Mouse (Mus musculus): ENCODE data around the gene Olfr1259. TPM values are rescaled to one million over a fixed set of nuclear protein-coding genes. Genes with fewer than 3 reads are reported as not detected.
"Not testable (repeated sequence)": the region's sequence is repeated elsewhere in the genome, so short reads cannot be mapped to it uniquely, and the experiment has no call there.

Olfr1259 gene
- not detected in 2 replicates for polyA plus RNA-seq (2015; fragmentation: Nextera tagmentation; extraction: Ambion mirVana)

GRCm38 (mm10) chr2:89948564-89948963, at the start of gene Olfr1259:
Gene Olfr1259 (minus strand): TSS chr2:89948664.
- H3K27me3 ChIP-seq = no peaks in the 10 kb centered on the region
- no peak within 1 kb of the TSS for H3K27ac ChIP-seq
- H3K4me1 ChIP-seq (replicated peaks) = no peaks in the 10 kb centered on the region
- H3K9me3 ChIP-seq (replicated peaks) = no peaks in the 10 kb centered on the region
- 55% methylated on average over 5 of the region's 5 CpGs for WGBS (ENCODE audit: insufficient replicate concordance)
- no peak within 1 kb of the TSS for H3K4me2 ChIP-seq
- no peak within 1 kb of the TSS for H3K4me3 ChIP-seq (replicated peaks)
- no peak within 1 kb of the TSS for H3K9ac ChIP-seq
- ATAC-seq (ENCODE audit: low read depth) (no peak), DNase-seq (no peak)
- H3K36me3 ChIP-seq = no peaks in the 10 kb centered on the region

GRCm38 (mm10) chr2:89990921-89991320, 42.5 kb upstream of the Olfr1259 start, which contains the start of gene Olfr1261:
Gene Olfr1261 (plus strand): TSS chr2:89991221.
- no peak within 1 kb of the TSS for H3K4me2 ChIP-seq

GRCm38 (mm10) chr2:89977709-89978108, 29.2 kb upstream of the Olfr1259 start:
- DNase-seq (no peak), ATAC-seq (ENCODE audit: low read depth) (no peak)
- H3K9ac ChIP-seq = no peak overlapping the region
- H3K27me3 ChIP-seq = no peaks in the 10 kb centered on the region
- H3K4me2 ChIP-seq = no peak overlapping the region
- H3K4me3 ChIP-seq (replicated peaks) = no peak overlapping the region
- WGBS (ENCODE audit: insufficient replicate concordance) = 47% methylated on average over 2 of the region's 2 CpGs
- no peaks in the 10 kb centered on the region for H3K36me3 ChIP-seq
- no peak overlapping the region for H3K27ac ChIP-seq
- H3K4me1 ChIP-seq (replicated peaks) = no peaks in the 10 kb centered on the region
- H3K9me3 ChIP-seq (replicated peaks) = no peaks in the 10 kb centered on the region

More at GRCm38 (mm10) chr2:89990921-89991320, 42.5 kb upstream of the Olfr1259 start, which contains the start of gene Olfr1261:
- H3K4me1 ChIP-seq (replicated peaks) = no peaks in the 10 kb centered on the region
- H3K9me3 ChIP-seq (replicated peaks) = no peaks in the 10 kb centered on the region
- no peak within 1 kb of the TSS for H3K27ac ChIP-seq
- no peak within 1 kb of the TSS for H3K4me3 ChIP-seq (replicated peaks)
- H3K9ac ChIP-seq = no peak within 1 kb of the TSS
- no peaks in the 10 kb centered on the region for H3K36me3 ChIP-seq
- ATAC-seq (ENCODE audit: low read depth) (no peak), DNase-seq (no peak)
- H3K27me3 ChIP-seq = no peaks in the 10 kb centered on the region

- Histone ChIP-seq H3K27me3 (no peaks in the 10 kb centered on the region), H3K4me3 (replicated peaks) (no peak within 1 kb of the TSS), H3K9ac (no peak within 1 kb of the TSS), H3K4me2 (no peak within 1 kb of the TSS), H3K36me3 (no peaks in the 10 kb centered on the region), H3K4me1 (replicated peaks) (no peaks in the 10 kb centered on the region), H3K27ac (no peak within 1 kb of the TSS), H3K9me3 (replicated peaks) (no peaks in the 10 kb centered on the region)
- 54% methylated on average over 2 of the region's 2 CpGs for WGBS (ENCODE audit: insufficient replicate concordance)
- ATAC-seq (ENCODE audit: low read depth) = no peak
- DNase-seq = no peak
These were observed 25.7 kb upstream of the Olfr1259 start, which contains the start of gene Olfr1260 for GRCm38 (mm10) chr2:89974184-89974583. Gene Olfr1260 (plus strand): TSS chr2:89974340.

- DNase-seq = no peak
- H3K36me3 ChIP-seq = no peaks in the 10 kb centered on the region
These were observed 21.5 kb downstream of the Olfr1259 start, which contains the start of gene Olfr1258 for GRCm38 (mm10) chr2:89927009-89927408. Gene Olfr1258 (plus strand): TSS chr2:89927309.

GRCm38 (mm10) chr2:89912616-89913015, 35.8 kb downstream of the Olfr1259 start:
- peaks cover 11% of the 10 kb centered on the region; the same call in 1 of the 2 replicates for H3K9me3 ChIP-seq (replicated peaks)
- WGBS (ENCODE audit: insufficient replicate concordance) = 74% methylated on average over 9 of the region's 9 CpGs
- H3K4me2 ChIP-seq; H3K4me3 ChIP-seq (replicated peaks); H3K27ac ChIP-seq; H3K4me1 ChIP-seq (replicated peaks); DNase-seq; H3K27me3 ChIP-seq; H3K9ac ChIP-seq; H3K36me3 ChIP-seq; ATAC-seq (ENCODE audit: low read depth): not testable (repeated sequence)

More at GRCm38 (mm10) chr2:89927009-89927408, 21.5 kb downstream of the Olfr1259 start, which contains the start of gene Olfr1258:
- no peak for ATAC-seq (ENCODE audit: low read depth)
- H3K27ac ChIP-seq = no peak within 1 kb of the TSS
- no peaks in the 10 kb centered on the region for H3K9me3 ChIP-seq (replicated peaks)
- H3K9ac ChIP-seq = no peak within 1 kb of the TSS
- H3K4me3 ChIP-seq (replicated peaks) = no peak within 1 kb of the TSS
- H3K4me1 ChIP-seq (replicated peaks) = no peaks in the 10 kb centered on the region
- H3K4me2 ChIP-seq = no peak within 1 kb of the TSS
- H3K27me3 ChIP-seq = no peaks in the 10 kb centered on the region

Other genes starting within 250 kb of the Olfr1259 start
- gene Olfr1252, start 223.7 kb downstream of the Olfr1259 start, polyA plus RNA-seq (2015; fragmentation: Nextera tagmentation; extraction: Ambion mirVana) = not detected in 2 replicates
- gene Olfr1253, start 191.6 kb downstream of the Olfr1259 start, polyA plus RNA-seq (2015; fragmentation: Nextera tagmentation; extraction: Ambion mirVana) = not detected in 2 replicates
- not detected in 2 replicates for gene Olfr1254, start 155.0 kb downstream of the Olfr1259 start, polyA plus RNA-seq (2015; fragmentation: Nextera tagmentation; extraction: Ambion mirVana)
- not detected in 2 replicates for gene Olfr1255, start 136.6 kb downstream of the Olfr1259 start, polyA plus RNA-seq (2015; fragmentation: Nextera tagmentation; extraction: Ambion mirVana)
- gene Olfr1256, start 107.1 kb downstream of the Olfr1259 start, polyA plus RNA-seq (2015; fragmentation: Nextera tagmentation; extraction: Ambion mirVana) = not detected in 2 replicates
- not detected in 2 replicates for gene Olfr48, start 100.5 kb downstream of the Olfr1259 start, polyA plus RNA-seq (2015; fragmentation: Nextera tagmentation; extraction: Ambion mirVana)
- not detected in 2 replicates for gene Olfr1257, start 70.2 kb downstream of the Olfr1259 start, polyA plus RNA-seq (2015; fragmentation: Nextera tagmentation; extraction: Ambion mirVana)
- gene Olfr1258, start 21.4 kb downstream of the Olfr1259 start, polyA plus RNA-seq (2015; fragmentation: Nextera tagmentation; extraction: Ambion mirVana) = not detected in 2 replicates
- not detected in 2 replicates for gene Olfr1260, start 25.7 kb upstream of the Olfr1259 start, polyA plus RNA-seq (2015; fragmentation: Nextera tagmentation; extraction: Ambion mirVana)
- not detected in 2 replicates for gene Olfr1261, start 42.6 kb upstream of the Olfr1259 start, polyA plus RNA-seq (2015; fragmentation: Nextera tagmentation; extraction: Ambion mirVana)
- not detected in 2 replicates for gene Olfr1262, start 51.5 kb upstream of the Olfr1259 start, polyA plus RNA-seq (2015; fragmentation: Nextera tagmentation; extraction: Ambion mirVana)
- gene Olfr1263, start 63.5 kb upstream of the Olfr1259 start, polyA plus RNA-seq (2015; fragmentation: Nextera tagmentation; extraction: Ambion mirVana) = not detected in 2 replicates
- not detected in 2 replicates for gene Olfr1264, start 76.9 kb upstream of the Olfr1259 start, polyA plus RNA-seq (2015; fragmentation: Nextera tagmentation; extraction: Ambion mirVana)
- gene Olfr1265, start 86.7 kb upstream of the Olfr1259 start, polyA plus RNA-seq (2015; fragmentation: Nextera tagmentation; extraction: Ambion mirVana) = not detected in 2 replicates
- not detected in 2 replicates for gene Olfr140, start 114.9 kb upstream of the Olfr1259 start, polyA plus RNA-seq (2015; fragmentation: Nextera tagmentation; extraction: Ambion mirVana)
- gene Olfr1269, start 172.7 kb upstream of the Olfr1259 start, polyA plus RNA-seq (2015; fragmentation: Nextera tagmentation; extraction: Ambion mirVana) = not detected in 2 replicates
- gene Olfr32, start 193.6 kb upstream of the Olfr1259 start, polyA plus RNA-seq (2015; fragmentation: Nextera tagmentation; extraction: Ambion mirVana) = not detected in 2 replicates
- gene Olfr1270, start 204.4 kb upstream of the Olfr1259 start, polyA plus RNA-seq (2015; fragmentation: Nextera tagmentation; extraction: Ambion mirVana) = not detected in 2 replicates